Mouse (Mus musculus) forebrain, embryonic 10.5 days (tissue): ENCODE measurements around the gene Camkmt. TPM values are rescaled to one million over a fixed set of nuclear protein-coding genes. Genes with fewer than 3 reads are reported as not detected.

Experiments used
- DNase-seq: peaks from one replicate; pipeline ENCODE4 v3.0.0-alpha.2; 2017; ENCODE audit warnings: low spot score; ENCODE audit errors: extremely low spot score
- H3K27ac ChIP-seq: fragments of 300-500 bp; sonication (generic); 2 replicates; pipeline ENCODE4 v1.5.1; 2016; ENCODE audit warnings: mild to moderate bottlenecking
- H3K27me3 ChIP-seq: fragments of 300-500 bp; sonication (generic); 2 replicates; pipeline ENCODE4 v1.6.1; 2016; ENCODE audit warnings: mild to moderate bottlenecking; ENCODE audit not compliant: poor library complexity, severe bottlenecking
- H3K36me3 ChIP-seq: fragments of 300-500 bp; sonication (generic); replicated peaks from 2 replicates; pipeline ENCODE4 v1.6.1; 2016; ENCODE audit warnings: mild to moderate bottlenecking, moderate library complexity
- H3K4me1 ChIP-seq: fragments of 300-500 bp; sonication (generic); 2 replicates; pipeline ENCODE4 v1.6.1; 2016
- H3K4me3 ChIP-seq: fragments of 300-500 bp; sonication (generic); 2 replicates; pipeline ENCODE4 v1.5.1; 2016; ENCODE audit warnings: mild to moderate bottlenecking, moderate library complexity
- H3K9me3 ChIP-seq: fragments of 300-500 bp; sonication (generic); 2 replicates; pipeline ENCODE4 v1.6.1; 2016; ENCODE audit warnings: mild to moderate bottlenecking, moderate library complexity
- WGBS: fragments of 180-500 bp; shearing (Covaris S2); methylation state at CpG from one replicate; pipeline ENCODE4 v1.1.7; 2016; 5-methylcytosine and 5-hydroxymethylcytosine counted together
- polyA plus RNA-seq: library from polyadenylated mRNA; unstranded; fragments of >200 nt; fragmentation: Nextera tagmentation; extraction: Ambion mirVana; gene quantifications from 2 replicates; pipeline ENCODE4 v1.2.1, GENCODE M21; 2016

Camkmt gene
- polyA plus RNA-seq, 1 experiment from 2014 or later = 14.0 TPM

DNA sequence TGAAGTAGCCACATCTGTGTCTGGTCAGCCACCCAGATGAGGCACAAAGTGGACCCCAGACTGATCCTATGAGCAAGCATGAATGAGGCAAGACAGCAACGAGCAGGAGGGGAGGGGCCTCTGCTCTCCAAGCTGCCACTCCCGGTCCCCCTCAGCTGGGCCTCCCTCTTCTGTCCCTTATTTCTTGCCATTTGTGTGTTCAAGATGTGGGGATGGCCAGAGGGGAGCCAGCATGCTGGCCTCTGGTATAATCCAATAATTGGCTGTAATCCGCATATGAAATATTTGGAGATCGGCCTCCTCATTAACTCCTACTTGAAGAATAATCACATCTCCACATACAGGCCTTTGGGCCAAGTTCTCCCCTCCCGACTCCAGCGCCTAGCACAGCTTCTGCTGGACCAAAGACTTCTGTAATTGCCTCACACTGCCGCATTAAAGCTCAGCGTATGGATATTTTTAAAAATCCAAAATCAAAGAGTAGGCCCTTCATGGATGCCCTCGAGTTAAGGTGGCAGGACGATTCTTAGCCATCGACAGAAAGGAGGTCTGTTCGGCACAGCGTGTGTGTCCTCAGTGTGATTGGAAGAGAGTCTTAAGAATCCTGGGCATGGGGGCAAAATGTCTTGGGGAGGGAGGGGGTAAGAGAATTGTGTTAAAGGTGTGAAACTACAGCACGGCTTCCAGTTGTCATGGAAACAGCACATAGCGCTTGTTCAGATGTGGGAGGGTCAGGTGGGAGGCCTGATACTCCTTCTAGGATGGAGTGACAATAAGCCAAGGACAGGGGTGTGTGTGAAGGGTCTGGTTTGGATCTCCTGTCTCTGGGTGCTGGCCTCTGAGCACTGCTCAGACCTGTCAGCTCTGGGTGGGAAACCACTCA lies 416.1 kb downstream of the Camkmt start:
- Histone ChIP-seq H3K27ac (no peak overlapping the region), H3K36me3 (no peaks in the 10 kb centered on the region), H3K9me3 (peaks cover 2% of the 10 kb centered on the region; the same call in 1 of the 2 replicates), H3K4me1 (peaks cover 21% of the 10 kb centered on the region), H3K4me3 (no peak overlapping the region), H3K27me3 (peaks cover 8% of the 10 kb centered on the region)
- 81% methylated on average over 15 of the region's 15 CpGs for WGBS
- no peak for DNase-seq

DNA sequence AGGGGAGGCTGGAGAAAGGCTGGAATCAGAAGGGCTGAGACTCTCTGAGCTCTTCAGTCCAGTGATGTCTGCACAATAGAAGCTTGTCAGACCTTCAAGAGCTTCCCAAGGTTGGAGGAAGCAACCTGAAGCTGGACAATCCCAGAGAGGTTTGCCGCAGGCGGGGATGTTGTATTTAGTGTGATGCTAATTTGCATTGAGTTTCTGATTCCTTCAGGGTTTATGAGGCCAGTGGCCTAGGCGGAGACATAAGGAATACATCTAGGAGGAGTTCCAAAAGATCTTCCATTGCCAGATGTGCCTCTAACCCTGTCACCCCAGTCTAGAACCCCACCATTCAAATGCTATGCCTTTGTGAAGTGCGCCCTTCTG lies 416.7 kb downstream of the Camkmt start:
- Histone ChIP-seq H3K4me1 (peaks cover 28% of the 10 kb centered on the region), H3K9me3 (peaks cover 2% of the 10 kb centered on the region; the same call in 1 of the 2 replicates), H3K27me3 (peaks cover 8% of the 10 kb centered on the region), H3K27ac (no peak overlapping the region; the same call in 1 of the 2 replicates), H3K36me3 (no peaks in the 10 kb centered on the region), H3K4me3 (no peak overlapping the region)
- 91% methylated on average over 4 of the region's 4 CpGs for WGBS
- no peak for DNase-seq

Other genes with a start within 250 kb of the Camkmt start
- gene Ppm1b, start 133.8 kb upstream of the Camkmt start, polyA plus RNA-seq = 57.1 and 57.5 TPM in 2 replicates
- 0.25 and 0.31 TPM in 2 replicates for gene Slc3a1, start 62.2 kb upstream of the Camkmt start, polyA plus RNA-seq
- 30.2 and 31.1 TPM in 2 replicates for gene Prepl, start 311 bp upstream of the Camkmt start, polyA plus RNA-seq